Mouse (Mus musculus): ENCODE measurements around the gene Parp2. TPM values are rescaled to one million over a fixed set of nuclear protein-coding genes. Genes with fewer than 3 reads are reported as not detected.

Gene Parp2
- total RNA-seq, 1 experiment from 2014 or later = 85.4 TPM

DNA sequence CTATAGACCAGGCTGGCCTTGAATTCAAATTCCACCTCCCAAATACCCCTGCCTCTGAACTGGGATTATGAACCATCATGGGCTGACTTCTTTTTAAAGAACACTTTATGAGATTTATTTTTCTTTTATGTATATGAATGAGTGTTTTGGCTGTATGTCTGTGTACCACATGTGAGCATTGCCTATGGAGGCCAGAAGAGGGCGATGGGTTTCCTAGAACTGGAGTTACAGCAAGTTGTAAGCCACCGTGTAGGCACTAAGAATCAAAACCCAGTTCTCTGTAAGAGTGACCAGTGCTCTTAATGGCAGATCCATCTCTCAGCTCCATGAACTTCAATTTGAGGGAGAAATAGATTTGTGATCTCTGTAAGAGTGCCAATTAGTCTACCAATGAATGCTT, 15.6 kb downstream of the Parp2 start:
- ATAC-seq (replicated peaks; ENCODE audit: insufficient number of reproducible peaks, low FRiP score, low TSS enrichment, poor library complexity, severe bottlenecking) = no peak

DNA sequence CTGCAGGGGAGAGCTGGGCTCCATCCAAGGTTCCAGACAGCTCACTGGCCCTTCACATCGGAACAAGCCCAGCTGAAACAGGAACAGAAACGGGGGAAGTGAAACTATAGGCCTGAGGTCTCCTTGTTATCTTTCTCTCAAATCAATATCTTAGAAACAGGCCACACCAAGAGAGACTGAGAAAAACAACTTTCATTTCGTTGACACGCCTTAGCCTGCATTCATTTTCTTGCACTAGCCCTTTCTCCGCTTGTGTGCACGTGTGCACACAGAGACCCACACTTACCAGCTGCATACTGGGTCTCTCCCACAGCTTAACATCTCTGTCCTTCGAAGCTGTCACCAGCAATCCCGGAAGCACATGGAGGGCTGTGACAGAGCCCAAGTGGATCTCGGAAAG, 16.6 kb downstream of the Parp2 start:
- ATAC-seq (replicated peaks; ENCODE audit: insufficient number of reproducible peaks, low FRiP score, low TSS enrichment, poor library complexity, severe bottlenecking) = peak; percentile 87

DNA sequence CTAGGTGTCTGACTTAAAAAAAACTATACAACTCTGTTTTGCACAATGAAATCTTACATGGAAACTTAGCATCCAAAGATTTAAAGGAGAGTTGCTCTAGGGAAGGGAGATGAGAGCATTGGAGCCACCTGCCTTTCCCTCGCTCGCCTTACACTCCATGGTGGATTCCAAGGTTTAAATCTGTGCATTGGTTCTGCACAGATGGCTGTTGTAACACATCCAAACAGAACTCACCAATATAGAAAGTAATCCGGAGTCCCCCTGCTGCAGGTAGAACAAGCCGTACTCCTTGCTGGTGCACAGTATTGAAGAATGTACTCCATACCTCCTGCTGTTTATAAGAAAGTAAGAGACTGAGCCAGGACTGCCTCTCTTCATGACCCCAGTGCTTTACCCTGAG, 18.9 kb downstream of the Parp2 start:
- ATAC-seq (replicated peaks; ENCODE audit: insufficient number of reproducible peaks, low FRiP score, low TSS enrichment, poor library complexity, severe bottlenecking) = no peak

DNA sequence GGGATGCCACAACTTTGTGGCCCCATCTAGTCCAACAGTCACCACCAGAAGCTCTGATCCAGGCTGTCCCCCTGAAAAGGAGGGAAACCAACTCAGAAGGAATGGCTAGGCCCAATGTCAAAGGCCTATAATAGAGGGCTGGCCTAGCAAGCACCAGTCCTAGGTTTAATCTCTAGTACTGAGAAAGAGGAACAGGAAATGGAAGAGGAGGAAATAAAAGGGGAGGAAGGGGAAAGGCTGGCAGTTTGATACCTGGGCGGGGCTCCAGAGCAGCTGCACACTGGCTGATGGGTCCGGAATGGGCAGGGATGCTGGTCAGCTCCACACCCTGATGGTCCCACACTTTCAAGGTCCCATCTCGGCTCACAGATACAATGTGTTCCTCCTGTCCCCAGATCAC, 22.2 kb downstream of the Parp2 start:
- peak; percentile 48 for ATAC-seq (replicated peaks; ENCODE audit: insufficient number of reproducible peaks, low FRiP score, low TSS enrichment, poor library complexity, severe bottlenecking)

DNA sequence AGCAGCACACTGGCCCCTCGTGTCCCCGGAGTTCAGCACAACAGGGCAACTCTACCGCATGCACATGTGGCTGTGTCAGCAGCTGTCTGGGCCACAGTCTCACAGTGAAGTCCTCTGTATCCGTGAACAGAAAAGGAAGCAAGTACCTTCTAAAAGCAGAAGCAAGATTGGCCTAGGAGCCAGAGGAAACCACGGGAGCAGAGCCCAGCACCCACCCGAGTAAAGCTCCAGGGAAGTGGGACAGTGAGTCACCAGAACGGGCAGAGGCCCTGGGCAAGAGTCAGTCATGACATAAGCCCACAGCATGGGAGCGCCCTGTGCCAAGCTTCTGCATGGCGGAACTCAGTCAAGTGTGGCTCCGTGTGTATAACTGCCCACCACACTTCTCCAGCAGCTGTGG, 26.3 kb downstream of the Parp2 start:
- ATAC-seq (replicated peaks; ENCODE audit: insufficient number of reproducible peaks, low FRiP score, low TSS enrichment, poor library complexity, severe bottlenecking) = peak; percentile 91

DNA sequence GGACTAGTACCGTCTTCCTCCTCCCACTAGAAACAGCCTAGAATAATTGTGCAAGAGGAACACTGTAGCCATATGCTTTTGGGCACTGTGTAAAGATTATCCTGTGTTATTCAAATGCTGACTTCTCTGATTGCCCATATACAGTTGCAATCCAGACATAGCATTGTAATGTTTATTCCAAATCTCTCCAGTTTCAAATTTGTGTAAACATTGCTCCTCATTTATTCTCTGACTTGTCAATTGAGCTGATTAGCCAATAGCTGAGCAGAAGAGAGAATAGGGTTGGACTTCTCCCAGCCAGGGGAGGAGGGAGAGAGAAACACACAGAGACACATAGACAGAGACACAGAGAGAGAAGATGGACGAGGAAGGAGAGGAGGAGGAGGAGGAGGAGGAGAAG, 26.8 kb downstream of the Parp2 start:
- ATAC-seq (replicated peaks; ENCODE audit: insufficient number of reproducible peaks, low FRiP score, low TSS enrichment, poor library complexity, severe bottlenecking) = no peak; the same call in 1 of the 2 replicates

DNA sequence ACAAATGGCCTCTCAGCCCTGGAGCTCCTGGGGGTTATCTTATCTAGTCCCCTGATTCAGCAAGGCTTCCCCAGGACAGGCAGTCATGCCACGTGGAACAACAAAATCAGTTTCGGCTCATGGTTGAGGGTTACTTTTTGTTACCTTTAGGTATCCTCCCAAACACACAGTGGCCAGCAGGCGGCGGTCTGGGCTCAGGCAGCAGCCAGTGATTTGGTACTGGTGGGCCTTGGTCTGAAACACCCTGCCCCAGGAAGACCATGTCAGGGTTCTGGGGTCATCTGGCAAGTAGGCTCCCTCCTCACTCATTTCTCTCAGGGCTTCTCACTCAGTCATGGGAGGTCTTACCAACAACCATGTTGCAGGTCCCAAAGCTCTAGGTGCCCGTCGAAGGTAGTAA, 29.6 kb downstream of the Parp2 start:
- ATAC-seq (replicated peaks; ENCODE audit: insufficient number of reproducible peaks, low FRiP score, low TSS enrichment, poor library complexity, severe bottlenecking) = no peak

DNA sequence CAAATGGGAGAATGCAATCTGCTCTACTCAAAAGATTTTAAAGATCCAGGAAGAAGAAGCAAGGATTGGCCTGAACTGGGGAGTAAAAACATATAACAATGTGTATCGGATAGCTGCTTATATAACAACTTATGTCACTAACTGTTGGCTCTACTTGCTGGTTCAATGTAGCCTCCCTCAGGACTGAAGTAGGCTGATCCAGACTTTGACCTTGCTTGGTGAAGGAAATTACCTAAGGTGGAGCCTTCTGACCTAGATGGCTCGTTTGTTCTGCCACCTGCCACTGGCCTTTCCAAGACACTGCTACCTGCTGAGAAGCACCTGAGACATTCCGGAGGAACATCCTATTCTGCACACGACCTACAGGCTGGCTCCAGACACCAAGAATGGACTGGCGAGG, 48.1 kb downstream of the Parp2 start:
- ATAC-seq (replicated peaks; ENCODE audit: insufficient number of reproducible peaks, low FRiP score, low TSS enrichment, poor library complexity, severe bottlenecking) = no peak

DNA sequence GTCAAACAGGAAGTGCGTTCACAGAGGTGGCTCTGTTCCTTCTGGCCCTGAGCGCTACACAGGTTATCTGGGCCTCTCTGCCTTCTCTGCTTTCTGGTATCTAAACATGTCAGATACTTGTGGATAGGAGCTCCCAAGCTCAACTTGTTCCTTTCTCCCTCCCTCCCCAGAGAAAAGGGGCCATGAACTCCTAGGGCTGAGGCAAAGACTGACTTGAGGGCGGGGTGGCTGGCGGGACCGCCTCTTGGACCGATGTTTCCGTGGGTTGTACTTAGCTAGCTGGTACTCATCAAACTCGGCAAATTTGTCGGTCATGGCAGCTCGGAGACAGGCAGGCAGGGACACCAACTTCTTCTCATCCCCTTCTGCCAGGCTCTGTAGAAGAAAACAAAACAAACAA, 55.0 kb downstream of the Parp2 start:
- no peak for ATAC-seq (replicated peaks; ENCODE audit: insufficient number of reproducible peaks, low FRiP score, low TSS enrichment, poor library complexity, severe bottlenecking)

DNA sequence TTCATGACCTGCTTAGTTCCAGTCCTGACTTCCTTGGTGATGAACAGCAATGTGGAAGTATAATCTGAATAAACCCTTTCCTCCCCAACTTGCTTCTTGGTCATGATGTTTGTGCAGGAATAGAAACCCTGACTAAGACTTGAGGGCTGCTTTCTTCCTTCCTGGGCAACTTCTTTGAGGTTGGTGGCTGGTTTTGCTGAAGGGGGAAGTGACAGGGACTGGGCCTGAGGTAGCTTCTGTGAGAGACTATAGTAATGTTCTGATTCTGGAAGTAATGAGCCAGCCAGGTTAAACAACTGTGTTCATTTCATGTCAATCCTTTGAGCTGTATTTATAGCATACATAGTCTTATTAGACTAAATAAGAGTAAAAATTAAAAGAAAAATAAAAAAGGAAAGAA, 57.4 kb downstream of the Parp2 start:
- ATAC-seq (replicated peaks; ENCODE audit: insufficient number of reproducible peaks, low FRiP score, low TSS enrichment, poor library complexity, severe bottlenecking) = peak; percentile 67; the same call in 1 of the 2 replicates

DNA sequence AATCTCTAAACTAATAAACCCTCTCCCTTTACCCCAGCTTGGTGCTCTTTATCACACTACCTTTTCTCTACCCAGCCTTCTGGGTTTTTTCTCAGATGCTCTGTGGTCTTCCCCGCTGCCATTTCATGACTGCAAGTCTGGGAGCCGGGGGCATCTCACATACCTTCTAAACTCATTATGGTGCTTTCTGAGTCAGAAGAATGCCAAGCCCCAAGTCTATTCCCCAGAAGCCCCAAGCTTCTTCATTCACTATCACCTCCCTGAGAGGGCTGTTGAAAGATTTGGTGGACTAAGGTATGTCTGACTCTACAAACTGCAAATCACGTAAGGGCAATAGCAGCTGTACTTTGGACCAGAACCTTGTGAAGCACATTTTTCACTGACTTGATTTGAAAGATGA, 59.3 kb downstream of the Parp2 start:
- ATAC-seq (replicated peaks; ENCODE audit: insufficient number of reproducible peaks, low FRiP score, low TSS enrichment, poor library complexity, severe bottlenecking) = no peak

DNA sequence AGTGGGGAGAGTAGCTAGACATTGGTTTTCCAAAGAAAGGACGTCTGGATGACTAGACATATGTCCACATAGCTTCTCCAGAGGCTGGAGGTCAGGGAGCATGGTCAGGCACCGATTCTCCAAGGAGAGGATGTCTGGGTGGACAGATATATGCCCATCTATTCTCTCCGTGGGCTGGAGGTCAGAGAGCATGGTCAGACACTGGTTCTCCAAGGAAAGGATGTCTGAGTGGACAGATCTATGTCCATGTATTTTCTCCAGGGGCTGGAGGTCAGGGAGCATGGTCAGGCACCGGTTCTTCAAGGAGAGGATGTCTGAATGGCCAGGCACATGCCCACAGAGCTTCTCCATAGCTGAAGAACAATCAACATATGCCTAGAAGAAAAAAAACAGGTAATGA, 60.6 kb downstream of the Parp2 start:
- ATAC-seq (replicated peaks; ENCODE audit: insufficient number of reproducible peaks, low FRiP score, low TSS enrichment, poor library complexity, severe bottlenecking) = no peak

DNA sequence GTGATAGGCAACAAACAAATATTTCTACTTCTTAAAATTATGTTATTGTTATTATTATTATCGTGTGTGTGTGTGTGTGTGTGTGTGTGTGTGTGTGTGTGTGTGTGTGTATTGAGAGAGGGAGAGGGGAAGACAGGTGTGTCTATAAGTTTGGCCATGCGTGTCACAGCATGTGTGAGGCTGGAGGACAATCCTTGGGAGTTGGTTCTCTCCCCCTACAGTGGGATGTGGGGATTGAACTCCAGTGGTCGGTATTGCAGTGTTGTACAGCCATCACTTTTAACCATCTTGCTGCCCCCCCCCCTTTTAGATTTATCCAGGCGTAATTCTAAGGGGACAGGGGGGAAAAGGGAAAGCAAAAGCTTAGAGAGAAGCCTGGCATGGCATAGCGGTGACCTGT, 61.0 kb downstream of the Parp2 start:
- ATAC-seq (replicated peaks; ENCODE audit: insufficient number of reproducible peaks, low FRiP score, low TSS enrichment, poor library complexity, severe bottlenecking) = no peak

DNA sequence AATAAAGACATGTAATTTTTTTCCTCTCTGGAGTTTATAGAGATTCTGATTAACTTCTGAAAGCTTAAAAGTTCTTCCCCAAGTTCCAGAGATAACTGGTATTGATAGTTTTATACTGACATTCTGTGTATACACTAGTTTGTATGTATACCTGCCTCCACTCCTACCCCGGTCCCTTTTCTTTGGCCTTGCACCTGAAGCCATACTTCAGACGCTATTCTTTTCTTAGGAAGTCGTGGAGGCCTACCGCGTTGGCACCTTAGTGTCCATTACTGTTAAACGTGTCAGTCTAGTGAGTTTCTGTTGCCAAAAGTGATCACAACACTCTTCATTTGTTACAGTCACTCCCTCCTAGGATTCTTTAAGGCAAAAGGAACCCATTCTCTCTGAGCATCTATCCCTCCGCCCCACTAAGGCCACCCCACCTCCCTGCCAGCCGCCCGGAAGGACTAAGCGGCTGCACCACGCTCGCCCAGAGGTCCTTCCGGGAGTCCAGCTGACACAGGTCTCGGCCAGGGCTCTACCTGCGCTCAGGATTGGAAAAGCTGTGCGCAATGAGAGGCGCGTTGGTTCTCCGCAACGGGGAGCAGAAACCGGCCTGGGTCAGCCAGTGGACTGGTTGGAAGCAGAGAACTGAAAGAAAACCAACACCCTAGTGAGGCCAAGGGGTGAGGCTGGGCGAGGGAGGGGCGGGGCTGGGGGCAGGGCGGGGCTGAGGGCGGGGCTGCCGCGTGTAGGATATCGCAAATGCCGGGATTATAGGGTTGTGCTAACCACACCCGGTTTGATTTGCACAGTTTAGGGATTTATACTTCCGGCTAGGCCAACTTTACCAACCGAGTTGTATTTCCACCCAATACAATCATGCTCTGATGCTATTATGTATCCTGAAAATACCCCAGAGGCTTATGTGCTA, 62.5 kb downstream of the Parp2 start, which contains the start of gene Tep1:
Gene Tep1 (minus strand): TSS at position 672 of the 916 bp plus-strand sequence.
- ATAC-seq (replicated peaks; ENCODE audit: insufficient number of reproducible peaks, low FRiP score, low TSS enrichment, poor library complexity, severe bottlenecking) = peak; percentile 73

DNA sequence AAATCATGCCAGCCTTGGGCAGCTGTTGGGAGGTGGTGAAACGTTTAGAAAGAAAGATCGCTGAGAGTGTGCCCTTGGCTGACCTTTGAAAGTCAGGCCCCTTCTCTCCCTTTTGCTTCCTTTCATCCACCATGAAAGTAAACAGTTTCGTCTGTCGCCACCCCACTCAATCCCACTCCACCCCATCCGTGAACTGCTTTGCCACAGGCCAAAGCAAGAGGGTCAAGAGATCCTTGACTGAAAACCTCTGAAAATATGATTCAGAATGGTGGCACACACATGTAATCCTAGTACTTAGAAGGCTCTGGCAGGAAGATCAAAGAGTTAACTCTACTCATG, 63.1 kb downstream of the Parp2 start:
- no peak for ATAC-seq (replicated peaks; ENCODE audit: insufficient number of reproducible peaks, low FRiP score, low TSS enrichment, poor library complexity, severe bottlenecking)

Other genes starting within 250 kb of the Parp2 start
- not detected in 3 replicates for gene Olfr744, start 193.0 kb upstream of the Parp2 start, total RNA-seq (2017)
- gene Olfr745, start 168.5 kb upstream of the Parp2 start, total RNA-seq (2017) = not detected in 3 replicates
- gene Olfr746, start 160.8 kb upstream of the Parp2 start, total RNA-seq (2017) = not detected in 3 replicates
- not detected in 3 replicates for gene Olfr747, start 114.6 kb upstream of the Parp2 start, total RNA-seq (2017)
- gene Olfr748, start 100.5 kb upstream of the Parp2 start, total RNA-seq (2017) = not detected in 3 replicates
- gene Olfr749, start 62.7 kb upstream of the Parp2 start, total RNA-seq (2017) = not detected in 3 replicates
- gene Ttc5, start 22.3 kb upstream of the Parp2 start, total RNA-seq (2017) = 55.8 to 70.2 TPM (median 65.8 TPM) in 3 replicates
- not detected in 3 replicates for gene Ccnb1ip1, start 109 bp upstream of the Parp2 start, total RNA-seq (2017)
- gene Tep1, start 62.7 kb downstream of the Parp2 start, total RNA-seq (2017) = 60.9 to 144 TPM (median 125 TPM) in 3 replicates
- gene Klhl33, start 89.7 kb downstream of the Parp2 start, total RNA-seq (2017) = not detected in 3 replicates
- gene Osgep, start 117.1 kb downstream of the Parp2 start, total RNA-seq (2017) = 51.7 to 66.4 TPM (median 58.2 TPM) in 3 replicates
- gene Apex1, start 117.1 kb downstream of the Parp2 start, total RNA-seq (2017) = 8.5 to 22.9 TPM (median 11.7 TPM) in 3 replicates
- gene Pip4p1, start 123.0 kb downstream of the Parp2 start, total RNA-seq (2017) = 34.7 to 50.0 TPM (median 44.9 TPM) in 3 replicates
- 61.9 to 69.4 TPM (median 68.2 TPM) in 3 replicates for gene Pnp, start 123.2 kb downstream of the Parp2 start, total RNA-seq (2017)
- 8.7 to 29.0 TPM (median 10.8 TPM) in 3 replicates for gene Gm49342, start 136.7 kb downstream of the Parp2 start, total RNA-seq (2017)
- gene Pnp2, start 148.2 kb downstream of the Parp2 start, total RNA-seq (2017) = 1.9 to 3.0 TPM (median 1.9 TPM) in 3 replicates
- not detected in 3 replicates for gene Rnase10, start 199.9 kb downstream of the Parp2 start, total RNA-seq (2017)
- gene Rnase9, start 234.0 kb downstream of the Parp2 start, total RNA-seq (2017) = not detected in 3 replicates
- gene Rnase11, start 242.3 kb downstream of the Parp2 start, total RNA-seq (2017) = not detected in 3 replicates
- gene Rnase12, start 249.8 kb downstream of the Parp2 start, total RNA-seq (2017) = 1.1 TPM in 1 of 3 replicates, not detected in the others